Mouse (Mus musculus): Measurements from ENCODE around the gene Exoc6. TPM values are rescaled to one million over a fixed set of nuclear protein-coding genes. Genes with fewer than 3 reads are reported as not detected.

Gene Exoc6
- total RNA-seq, 2 experiments from 2014 or later, result 67.1 to 96.3 TPM

GRCm38 (mm10) chr19:37570966-37571718, 20.9 kb downstream of the Exoc6 start:
- ATAC-seq (ENCODE audit: poor library complexity, severe bottlenecking), result no peak

DNA sequence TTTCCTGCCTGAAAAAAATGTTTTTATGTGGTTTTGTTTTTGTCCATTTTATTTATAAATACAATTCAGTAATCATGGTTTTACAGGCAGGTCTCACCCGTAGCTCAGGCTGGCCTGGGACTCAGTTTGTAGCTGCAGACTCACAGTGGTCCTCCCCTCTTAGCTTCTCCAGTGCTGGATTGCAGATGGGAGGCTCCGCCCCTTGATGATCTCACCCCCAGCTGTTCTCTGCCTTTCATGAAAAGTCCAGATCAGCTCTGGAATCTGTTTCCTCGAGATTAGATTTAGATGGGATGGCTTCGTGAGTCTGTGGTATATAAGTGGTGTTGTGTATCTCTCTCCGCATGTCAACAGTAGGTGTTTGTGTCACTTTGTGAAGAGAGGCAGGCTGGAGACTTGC, 24.6 kb downstream of the Exoc6 start:
- no peak for ATAC-seq (ENCODE audit: poor library complexity, severe bottlenecking)

- ATAC-seq (ENCODE audit: poor library complexity, severe bottlenecking), result no peak
These were observed 29.4 kb downstream of the Exoc6 start for GRCm38 (mm10) chr19:37579607-37580006.

DNA sequence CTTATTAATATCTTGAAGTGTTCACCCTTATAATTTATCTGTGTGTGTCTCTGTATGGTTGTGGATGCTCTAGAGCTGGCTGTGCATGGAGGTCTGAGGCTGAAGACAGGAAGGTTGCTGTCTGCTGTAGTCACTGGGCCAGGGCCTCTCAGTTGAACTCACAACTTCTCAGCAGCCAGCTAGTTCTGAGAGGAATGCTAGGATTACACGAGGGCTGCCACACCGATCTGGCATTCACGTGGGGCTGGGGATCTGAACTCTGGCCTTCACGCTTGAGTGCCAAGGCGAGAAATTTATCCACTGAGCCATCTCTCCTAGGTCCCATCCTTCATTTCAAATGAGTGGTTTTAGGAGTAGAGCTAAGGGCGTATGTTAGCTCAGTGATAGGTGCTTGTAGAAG, 30.2 kb downstream of the Exoc6 start:
- no peak for ATAC-seq (ENCODE audit: poor library complexity, severe bottlenecking)

GRCm38 (mm10) chr19:37585210-37585609, 35.0 kb downstream of the Exoc6 start:
- no peak for ATAC-seq (ENCODE audit: poor library complexity, severe bottlenecking)

DNA sequence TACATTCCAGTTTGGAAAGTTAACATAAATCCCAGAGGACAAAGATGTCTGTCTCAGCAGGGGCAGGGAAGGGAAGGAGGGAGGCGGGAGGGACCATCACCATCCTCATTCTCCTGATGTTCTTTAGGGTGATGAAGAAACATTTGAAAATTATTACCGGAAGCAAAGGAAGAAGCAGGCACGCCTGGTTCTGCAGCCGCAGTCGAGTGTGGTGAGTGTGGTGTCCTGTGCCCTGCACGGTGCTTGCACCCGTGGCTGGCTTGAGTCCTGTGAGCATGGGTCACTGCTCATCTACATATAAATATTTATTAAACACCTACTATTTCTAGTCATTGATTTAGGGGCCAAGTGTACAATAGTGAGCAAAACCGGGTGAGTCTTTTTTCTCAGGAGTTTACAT, 35.5 kb downstream of the Exoc6 start:
- peak; percentile 41 for ATAC-seq (ENCODE audit: poor library complexity, severe bottlenecking)

DNA sequence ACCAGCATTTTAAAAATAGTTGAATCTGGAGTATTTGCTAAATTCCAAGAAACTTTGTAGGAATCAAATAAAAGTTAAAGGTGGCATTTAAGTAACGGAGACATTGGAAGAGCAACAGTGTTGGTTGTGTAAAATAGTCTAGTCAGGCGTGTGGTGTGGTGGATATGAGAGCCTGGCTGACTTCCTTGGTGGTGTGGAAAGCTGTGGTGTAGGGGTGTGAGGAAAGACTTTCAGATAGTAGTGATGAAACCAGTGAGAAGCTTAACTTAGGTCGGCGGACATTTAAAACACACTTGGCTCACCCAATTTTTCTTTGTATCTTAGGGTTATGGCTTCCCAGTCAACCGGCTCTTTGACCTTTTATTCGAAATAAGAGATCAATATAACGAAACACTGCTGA, 40.3 kb downstream of the Exoc6 start:
- ATAC-seq (ENCODE audit: poor library complexity, severe bottlenecking), result peak; percentile 97

GRCm38 (mm10) chr19:37601968-37602848, 52.0 kb downstream of the Exoc6 start:
- ATAC-seq (ENCODE audit: poor library complexity, severe bottlenecking), result peak; percentile 59

DNA sequence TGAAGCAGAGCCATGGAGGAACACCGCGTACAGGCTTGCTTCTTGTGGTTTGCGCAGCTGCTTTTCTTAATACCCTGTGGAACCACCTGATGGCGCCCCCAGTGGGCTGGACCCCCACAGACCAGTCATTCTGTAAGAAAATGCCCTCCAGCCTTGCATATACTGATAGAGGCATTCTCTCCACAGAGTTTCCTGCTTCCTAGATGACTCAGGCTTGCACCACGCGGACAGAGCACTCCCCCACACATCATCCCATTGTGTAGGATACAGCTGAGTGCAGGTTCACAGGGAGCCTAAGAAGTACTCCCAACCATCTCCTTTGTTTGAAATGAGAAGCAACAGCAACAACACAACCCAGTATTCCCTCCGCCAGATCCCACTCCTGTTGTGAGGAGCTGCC, 59.8 kb downstream of the Exoc6 start:
- ATAC-seq (ENCODE audit: poor library complexity, severe bottlenecking), result no peak

GRCm38 (mm10) chr19:37612893-37613292, 62.7 kb downstream of the Exoc6 start:
- ATAC-seq (ENCODE audit: poor library complexity, severe bottlenecking), result no peak

- no peak for ATAC-seq (ENCODE audit: poor library complexity, severe bottlenecking)
These were observed 64.9 kb downstream of the Exoc6 start for GRCm38 (mm10) chr19:37615039-37615630.

DNA sequence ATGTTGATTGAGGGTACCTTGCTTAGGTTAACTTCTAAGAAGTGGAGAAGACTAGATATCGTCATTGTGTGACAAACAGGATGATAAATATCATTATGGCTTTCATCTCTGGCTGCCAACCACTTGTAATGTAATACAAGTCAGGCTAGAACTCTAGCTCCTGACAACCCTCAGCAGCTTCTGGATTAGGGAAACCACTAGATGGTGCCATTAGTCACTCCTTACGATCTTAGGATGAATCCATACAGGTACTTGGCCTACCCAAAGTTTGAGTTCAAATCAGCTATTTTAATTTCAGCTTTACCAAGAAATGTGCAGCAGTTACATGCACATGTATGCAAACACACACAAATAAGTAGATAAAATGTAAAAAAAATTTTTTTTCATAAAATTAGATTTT, 97.8 kb downstream of the Exoc6 start:
- no peak for ATAC-seq (ENCODE audit: poor library complexity, severe bottlenecking)

DNA sequence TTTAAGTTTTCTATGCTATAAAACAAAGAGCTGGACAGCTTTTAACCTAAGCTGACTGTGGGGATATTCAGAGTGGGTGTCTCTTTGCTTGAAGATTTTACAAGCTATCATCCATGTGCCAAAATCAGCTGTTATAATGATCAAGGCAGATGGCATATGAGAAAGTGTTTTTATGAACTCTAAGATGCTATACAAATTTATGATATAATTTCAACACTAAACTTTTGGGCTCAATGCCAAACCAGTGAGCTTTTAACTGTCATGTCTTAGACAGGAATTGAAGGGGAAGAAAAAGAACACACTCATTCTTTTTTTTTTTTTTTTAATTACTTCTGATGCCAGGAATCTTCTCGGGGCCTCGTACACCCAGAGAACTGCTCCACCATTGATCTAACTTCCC, 100.3 kb downstream of the Exoc6 start:
- ATAC-seq (ENCODE audit: poor library complexity, severe bottlenecking), result no peak

GRCm38 (mm10) chr19:37654012-37654411, 103.8 kb downstream of the Exoc6 start:
- no peak for ATAC-seq (ENCODE audit: poor library complexity, severe bottlenecking)

DNA sequence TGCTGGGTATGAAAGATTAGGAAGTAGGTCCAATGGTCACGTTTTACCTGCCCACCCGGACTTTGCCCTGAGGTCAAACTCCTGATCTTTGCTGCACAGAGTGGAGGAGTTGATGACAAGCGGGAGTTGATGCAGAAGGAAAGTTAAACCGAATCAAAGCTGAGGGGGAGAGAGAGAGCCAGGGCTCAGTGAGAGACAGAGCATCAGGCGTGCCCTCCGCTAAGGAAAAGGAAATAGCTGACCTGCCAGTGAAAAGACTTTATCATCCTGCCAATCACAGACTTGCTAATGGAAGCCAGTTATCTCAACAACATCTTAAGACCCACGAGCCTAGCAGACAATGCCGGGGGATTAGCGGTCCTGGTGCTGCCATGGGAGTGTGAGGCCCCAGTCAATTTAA, 106.2 kb downstream of the Exoc6 start:
- no peak for ATAC-seq (ENCODE audit: poor library complexity, severe bottlenecking)

DNA sequence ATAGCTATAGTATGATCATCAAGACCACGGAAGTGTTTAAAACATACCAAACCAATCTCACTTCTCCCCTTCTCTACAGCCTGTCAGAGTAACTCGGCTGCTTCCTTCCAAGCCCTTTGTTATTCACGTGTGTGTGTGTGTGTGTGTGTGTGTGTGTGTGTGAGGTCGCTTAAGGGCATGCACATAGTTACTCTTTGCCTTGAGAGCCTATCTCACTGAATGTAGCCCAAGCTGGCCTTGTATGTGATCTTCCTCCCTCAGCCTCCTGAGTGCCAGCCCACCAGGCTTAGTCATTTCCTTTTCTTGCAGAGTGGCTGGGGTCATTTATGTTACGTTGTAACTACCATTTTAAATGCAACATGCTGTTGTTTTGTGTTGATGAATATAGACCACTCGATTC, 115.0 kb downstream of the Exoc6 start:
- no peak for ATAC-seq (ENCODE audit: poor library complexity, severe bottlenecking)

- 0 out of 2 replicates have a peak, but pooled peaks have one; percentile 12 for ATAC-seq (ENCODE audit: poor library complexity, severe bottlenecking)
These were observed 117.8 kb downstream of the Exoc6 start for GRCm38 (mm10) chr19:37667855-37668594.

GRCm38 (mm10) chr19:37668657-37669056, 118.4 kb downstream of the Exoc6 start:
- no peak for ATAC-seq (ENCODE audit: poor library complexity, severe bottlenecking)

GRCm38 (mm10) chr19:37669486-37669885, 119.3 kb downstream of the Exoc6 start:
- ATAC-seq (ENCODE audit: poor library complexity, severe bottlenecking), result no peak

DNA sequence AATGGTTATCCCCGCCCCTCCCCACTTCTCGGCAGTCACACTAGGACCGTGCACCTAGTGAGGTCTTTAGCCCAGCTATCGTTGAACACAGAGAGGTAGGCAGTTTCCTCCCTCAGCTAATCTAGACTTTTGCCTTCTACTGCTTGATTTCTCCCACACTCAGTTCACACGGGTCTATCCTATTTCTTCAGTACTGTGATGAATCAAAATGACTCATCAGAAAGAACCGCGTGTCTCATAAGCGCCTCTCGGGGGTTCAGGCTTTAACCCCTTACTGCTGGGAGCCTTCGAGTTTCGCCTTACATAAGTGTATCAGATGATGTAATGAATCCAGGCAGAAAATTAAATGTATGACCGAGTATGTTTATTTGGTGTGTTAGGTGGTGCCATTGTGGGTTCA, 123.2 kb downstream of the Exoc6 start:
- no peak for ATAC-seq (ENCODE audit: poor library complexity, severe bottlenecking)

DNA sequence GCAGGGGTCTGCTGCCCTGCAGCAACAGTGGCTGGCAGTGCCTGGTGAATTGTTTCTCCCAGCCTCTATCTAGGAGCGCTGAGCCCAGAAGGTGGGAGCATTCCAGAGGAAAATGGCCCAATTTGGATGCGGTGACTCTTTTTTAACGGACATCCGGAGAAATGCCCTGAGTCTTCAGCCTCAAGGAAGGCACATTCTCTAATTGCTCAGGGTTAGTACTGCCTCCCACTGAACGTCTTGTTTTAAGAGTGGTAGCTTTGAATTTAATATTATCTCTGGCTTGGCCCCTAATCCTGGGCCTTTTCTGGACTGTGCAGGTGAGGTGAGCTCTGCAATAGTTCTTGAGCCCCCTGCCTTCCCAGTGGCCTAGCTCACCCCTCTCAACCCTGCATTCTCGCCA, 135.1 kb downstream of the Exoc6 start, which contains the start of gene Cyp26c1:
Gene Cyp26c1, plus strand, starts transcription at position 301 of the 400 bp plus-strand sequence.
- no peak for ATAC-seq (ENCODE audit: poor library complexity, severe bottlenecking)
